Mouse (Mus musculus): ENCODE results near the gene Lsp1. TPM values are rescaled to one million over a fixed set of nuclear protein-coding genes. Genes with fewer than 3 reads are reported as not detected.

Gene Lsp1
- total RNA-seq, 1 experiment from 2014 or later: 1,798 TPM

DNA sequence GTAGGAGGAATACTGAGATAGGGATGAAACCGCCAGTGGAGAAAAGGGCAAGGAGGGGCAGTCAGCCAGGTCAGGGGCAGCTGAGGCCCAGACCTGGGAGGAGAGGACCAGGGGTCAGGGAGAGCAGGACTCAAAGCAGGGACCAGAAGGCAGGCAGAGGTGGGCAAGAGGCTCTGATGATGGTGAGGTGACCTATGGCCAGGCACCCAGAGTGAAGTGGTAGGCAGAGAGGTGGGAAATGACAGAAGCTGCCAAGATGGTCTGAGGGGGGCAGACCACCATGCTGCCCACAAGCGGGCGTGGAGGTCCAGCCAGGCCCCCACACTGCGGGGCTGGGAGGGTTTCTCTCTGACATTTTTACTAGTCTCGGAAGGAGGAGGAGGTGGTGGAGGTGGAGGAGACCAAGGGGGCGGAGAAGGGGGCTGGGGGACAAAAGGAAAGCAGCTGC, 10.8 kb downstream of the Lsp1 start:
- ATAC-seq (ENCODE audit: extremely low read depth, insufficient number of reproducible peaks, low FRiP score, poor library complexity, severe bottlenecking): no peak

DNA sequence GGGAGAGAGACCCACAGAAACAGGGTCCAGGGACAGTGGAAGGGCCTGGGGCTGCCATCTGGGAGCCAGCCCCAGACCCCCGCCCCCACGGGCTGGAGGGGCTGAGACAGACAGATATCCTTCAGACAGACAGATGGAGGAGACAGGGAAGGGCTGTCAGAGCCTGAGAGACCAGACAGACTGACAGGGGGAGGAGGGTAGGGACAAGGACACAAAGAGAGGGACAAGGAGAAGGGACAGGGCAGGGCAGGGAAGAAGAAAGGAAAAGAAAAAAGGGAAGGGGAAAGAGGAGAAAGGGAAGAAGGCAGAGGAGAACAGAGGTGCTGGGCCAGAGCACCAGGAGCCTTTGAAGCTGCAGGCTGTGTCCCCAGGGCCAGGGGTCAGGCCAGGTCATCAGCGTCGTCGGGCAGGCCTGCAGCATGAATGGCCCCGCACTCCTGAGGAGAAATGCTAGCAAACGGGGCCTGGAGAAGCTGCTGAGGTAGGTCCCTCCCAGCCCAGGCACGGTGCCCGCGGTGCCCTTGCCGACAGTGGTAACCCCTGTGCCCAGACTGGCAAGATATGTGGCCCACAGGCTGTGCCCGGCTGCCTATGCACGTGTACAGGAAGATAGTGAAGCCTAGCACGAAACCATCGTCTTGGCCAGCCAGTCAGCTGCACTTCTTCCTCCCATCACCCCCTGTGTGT, 11.4 kb downstream of the Lsp1 start:
- ATAC-seq (ENCODE audit: extremely low read depth, insufficient number of reproducible peaks, low FRiP score, poor library complexity, severe bottlenecking): no peak

GRCm38 (mm10) chr7:142472936-142473335, 12.3 kb downstream of the Lsp1 start:
- ATAC-seq (ENCODE audit: extremely low read depth, insufficient number of reproducible peaks, low FRiP score, poor library complexity, severe bottlenecking): no peak

DNA sequence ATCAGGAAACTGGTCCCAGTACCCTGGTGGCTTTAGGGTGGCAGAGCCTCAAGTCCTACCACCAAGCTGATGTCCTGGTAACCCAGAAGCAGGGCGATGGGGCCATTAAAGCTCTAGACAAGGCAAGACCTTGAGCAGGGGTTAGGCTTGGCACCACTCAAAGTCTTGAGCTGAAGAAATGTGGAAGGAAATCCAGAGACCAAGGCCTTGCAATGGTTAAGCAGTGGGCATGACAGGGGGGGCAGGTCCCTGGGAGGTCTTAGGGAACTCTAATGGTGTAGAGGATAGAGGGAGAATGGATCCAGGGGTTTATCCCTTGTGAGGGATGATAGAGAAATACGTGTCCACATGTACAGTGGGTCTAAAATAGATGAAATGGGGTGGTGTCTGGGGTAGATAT, 12.9 kb downstream of the Lsp1 start:
- no peak for ATAC-seq (ENCODE audit: extremely low read depth, insufficient number of reproducible peaks, low FRiP score, poor library complexity, severe bottlenecking)

GRCm38 (mm10) chr7:142474799-142475198, 14.2 kb downstream of the Lsp1 start:
- ATAC-seq (ENCODE audit: extremely low read depth, insufficient number of reproducible peaks, low FRiP score, poor library complexity, severe bottlenecking): no peak

DNA sequence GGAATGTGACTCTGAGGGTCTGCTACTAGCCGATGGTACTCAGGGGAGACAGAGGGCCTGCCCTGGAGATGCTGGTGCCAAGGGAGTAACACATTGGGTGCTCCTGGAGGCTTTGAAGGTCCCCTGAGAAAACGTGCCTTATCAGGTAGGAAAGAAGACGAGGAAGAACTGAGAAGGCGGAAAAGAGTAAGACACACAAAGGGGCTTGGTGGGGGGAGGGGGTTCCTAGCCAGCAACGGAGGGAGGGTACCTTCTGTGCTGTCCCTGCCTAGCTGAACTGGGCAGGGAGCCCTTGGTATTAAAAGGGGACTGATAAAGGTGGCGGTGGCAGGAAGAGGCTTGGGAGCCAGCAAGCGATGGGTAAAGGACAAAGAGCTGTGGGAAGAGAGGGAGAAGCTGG, 15.0 kb downstream of the Lsp1 start:
- no peak for ATAC-seq (ENCODE audit: extremely low read depth, insufficient number of reproducible peaks, low FRiP score, poor library complexity, severe bottlenecking)

- ATAC-seq (ENCODE audit: extremely low read depth, insufficient number of reproducible peaks, low FRiP score, poor library complexity, severe bottlenecking): no peak
These were observed 15.7 kb downstream of the Lsp1 start for GRCm38 (mm10) chr7:142476271-142476670.

GRCm38 (mm10) chr7:142476795-142477452, 16.3 kb downstream of the Lsp1 start:
- ATAC-seq (ENCODE audit: extremely low read depth, insufficient number of reproducible peaks, low FRiP score, poor library complexity, severe bottlenecking): no peak

DNA sequence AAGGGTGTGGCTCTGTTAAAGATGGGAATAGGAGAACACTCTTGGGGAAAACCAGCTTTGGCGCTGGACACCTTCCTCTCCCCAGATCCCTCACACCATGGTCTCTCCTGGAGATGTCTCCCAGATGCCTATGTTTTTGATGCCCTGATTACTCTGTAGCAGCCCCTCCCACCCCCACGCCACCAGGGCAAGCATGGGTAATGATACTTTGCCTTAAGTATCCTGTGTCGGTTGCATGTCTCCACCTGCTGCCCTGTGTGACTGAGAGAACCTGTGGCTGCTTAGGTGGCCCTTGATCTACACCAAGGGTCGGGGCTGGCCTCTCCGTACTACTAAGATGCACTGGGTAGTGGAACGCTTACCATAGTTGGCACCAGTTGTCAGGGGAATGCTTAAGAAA, 17.4 kb downstream of the Lsp1 start:
- no peak for ATAC-seq (ENCODE audit: extremely low read depth, insufficient number of reproducible peaks, low FRiP score, poor library complexity, severe bottlenecking)

DNA sequence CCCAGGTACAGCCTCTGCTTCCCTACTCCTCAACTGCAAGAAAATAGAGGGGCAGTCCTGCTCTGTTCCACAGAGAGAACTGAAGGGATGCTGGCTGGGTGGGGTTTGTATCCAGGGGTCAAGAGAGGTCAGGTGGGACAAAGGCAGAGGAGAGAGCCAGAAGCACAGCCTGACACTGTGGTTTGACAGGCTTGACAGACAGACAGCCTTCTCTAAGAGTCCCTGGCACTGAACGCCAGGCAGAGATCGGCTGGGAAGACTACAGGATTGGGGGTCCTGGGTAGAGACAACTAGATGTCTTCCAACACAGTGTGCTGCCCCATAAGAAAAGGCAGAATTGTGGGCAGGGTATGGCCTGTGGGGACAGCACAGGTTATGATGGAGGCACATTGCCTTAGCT, 18.0 kb downstream of the Lsp1 start:
- ATAC-seq (ENCODE audit: extremely low read depth, insufficient number of reproducible peaks, low FRiP score, poor library complexity, severe bottlenecking): no peak

- ATAC-seq (ENCODE audit: extremely low read depth, insufficient number of reproducible peaks, low FRiP score, poor library complexity, severe bottlenecking): no peak
These were observed 18.7 kb downstream of the Lsp1 start for GRCm38 (mm10) chr7:142479307-142479706.

GRCm38 (mm10) chr7:142479886-142480285, 19.3 kb downstream of the Lsp1 start:
- no peak for ATAC-seq (ENCODE audit: extremely low read depth, insufficient number of reproducible peaks, low FRiP score, poor library complexity, severe bottlenecking)

- ATAC-seq (ENCODE audit: extremely low read depth, insufficient number of reproducible peaks, low FRiP score, poor library complexity, severe bottlenecking): no peak
These were observed 20.1 kb downstream of the Lsp1 start for GRCm38 (mm10) chr7:142480661-142481060.

GRCm38 (mm10) chr7:142481186-142481567, 20.6 kb downstream of the Lsp1 start:
- no peak for ATAC-seq (ENCODE audit: extremely low read depth, insufficient number of reproducible peaks, low FRiP score, poor library complexity, severe bottlenecking)

DNA sequence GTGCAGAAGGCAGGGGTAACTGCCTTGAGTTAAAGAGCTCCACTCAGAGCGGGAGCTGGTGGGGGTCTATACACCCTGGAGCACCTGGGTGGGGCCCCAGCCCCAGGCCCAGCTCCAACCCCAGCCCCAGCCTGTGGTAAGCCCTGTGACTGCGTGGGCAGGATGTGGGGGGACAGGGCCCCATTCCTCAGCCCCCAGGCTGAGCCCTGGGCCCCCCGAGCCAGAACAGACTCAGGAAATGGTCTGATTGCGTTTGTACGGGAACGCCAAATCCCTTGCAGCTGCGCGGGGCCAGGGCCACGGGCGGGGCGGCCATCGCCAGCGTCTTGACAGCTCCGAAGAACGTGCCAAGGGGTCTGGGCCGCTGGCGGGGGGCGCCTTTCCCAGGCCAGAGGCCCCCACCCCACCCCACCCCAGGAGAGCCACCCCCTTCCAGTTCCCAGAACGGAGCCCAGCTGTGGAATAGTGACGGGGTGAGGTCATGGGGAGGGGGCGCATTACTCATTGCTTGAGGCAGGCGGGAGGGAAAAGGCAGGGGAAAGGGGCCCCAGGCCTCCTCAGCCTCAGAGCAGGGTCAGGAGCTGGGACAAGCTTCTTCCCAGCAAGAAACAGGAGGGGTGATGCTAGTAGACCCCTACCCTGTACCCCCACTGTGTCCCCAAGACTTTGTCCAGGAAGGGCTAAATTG, 21.1 kb downstream of the Lsp1 start:
- ATAC-seq (ENCODE audit: extremely low read depth, insufficient number of reproducible peaks, low FRiP score, poor library complexity, severe bottlenecking): no peak

DNA sequence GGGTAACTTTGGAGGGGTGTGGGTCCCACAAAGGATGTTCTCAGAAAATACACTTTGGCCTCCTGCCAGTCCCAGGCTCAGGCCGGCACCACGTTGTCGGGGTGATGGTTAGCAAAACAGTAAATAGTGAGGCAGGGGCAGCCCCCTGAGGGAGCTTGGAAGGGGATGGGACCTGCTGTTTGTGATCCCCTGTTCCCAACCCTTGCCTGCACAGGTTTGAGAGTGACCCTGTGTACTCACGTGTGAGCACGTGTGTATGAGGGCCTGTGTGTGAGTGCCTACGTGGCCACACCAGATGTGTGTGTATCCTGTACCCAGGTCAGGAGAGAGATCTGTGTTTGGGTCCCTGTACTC, 21.6 kb downstream of the Lsp1 start:
- ATAC-seq (ENCODE audit: extremely low read depth, insufficient number of reproducible peaks, low FRiP score, poor library complexity, severe bottlenecking): no peak

GRCm38 (mm10) chr7:142483136-142483535, 22.5 kb downstream of the Lsp1 start:
- no peak for ATAC-seq (ENCODE audit: extremely low read depth, insufficient number of reproducible peaks, low FRiP score, poor library complexity, severe bottlenecking)

DNA sequence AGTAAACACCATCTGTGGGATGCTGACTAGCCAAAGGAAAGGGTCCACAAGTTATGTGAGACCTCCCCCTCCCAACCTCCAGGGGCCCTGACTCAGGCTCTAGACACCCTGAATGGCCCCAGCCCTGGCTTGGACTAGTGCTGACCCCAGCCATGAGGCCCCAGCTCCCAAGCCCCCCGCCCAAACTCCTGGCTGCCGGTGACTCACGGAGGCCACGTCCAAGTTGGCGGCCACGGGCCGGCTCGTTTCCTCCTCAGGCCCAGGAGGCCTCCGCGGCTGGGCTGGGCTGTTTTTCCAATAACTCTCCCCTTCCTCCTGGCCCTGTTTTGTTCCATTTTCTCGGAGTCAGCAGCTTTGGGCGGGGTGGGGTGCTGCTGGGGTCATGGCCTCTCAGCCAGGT, 24.2 kb downstream of the Lsp1 start:
- no peak for ATAC-seq (ENCODE audit: extremely low read depth, insufficient number of reproducible peaks, low FRiP score, poor library complexity, severe bottlenecking)

DNA sequence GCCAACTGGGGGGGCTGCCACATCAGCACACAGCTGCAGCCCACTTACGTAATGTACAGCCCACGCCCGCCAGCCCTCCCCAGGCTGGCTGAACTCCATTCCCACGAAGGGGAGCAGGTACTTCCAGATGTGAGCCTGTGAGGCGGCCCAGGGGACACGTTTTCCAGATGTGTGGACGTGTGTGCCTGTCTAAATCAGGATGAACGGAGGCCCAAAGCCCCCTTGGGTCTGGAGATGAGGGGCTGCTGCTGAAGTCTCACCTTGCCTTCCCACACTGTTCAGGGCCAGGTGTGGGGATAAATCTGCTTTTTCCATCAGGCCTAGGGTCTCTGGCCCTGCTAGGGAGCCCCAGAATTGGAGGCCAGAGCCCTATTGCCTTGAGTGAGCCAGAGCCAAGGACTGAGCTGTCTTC, 26.1 kb downstream of the Lsp1 start:
- no peak for ATAC-seq (ENCODE audit: extremely low read depth, insufficient number of reproducible peaks, low FRiP score, poor library complexity, severe bottlenecking)

- ATAC-seq (ENCODE audit: extremely low read depth, insufficient number of reproducible peaks, low FRiP score, poor library complexity, severe bottlenecking): no peak
These were observed 26.8 kb downstream of the Lsp1 start for GRCm38 (mm10) chr7:142487341-142487859.

All from neutrophil, adult 5-6 weeks (primary cell).